Mouse (Mus musculus) embryonic facial prominence, embryonic 14.5 days (tissue): ENCODE data around the gene Cib1. TPM values are rescaled to one million over a fixed set of nuclear protein-coding genes. Genes with fewer than 3 reads are reported as not detected.

Source experiments
- ATAC-seq: fragments of 200-750 bp; cut with Nextera tagmentation; 2 replicates; pipeline ENCODE4 v1.8.0; 2017; ENCODE audit warnings: low read depth, moderate number of reproducible peaks, moderate TSS enrichment
- DNase-seq: peaks from one replicate; pipeline ENCODE4 v3.0.0-alpha.2; 2015; ENCODE audit warnings: low spot score
- H3K27ac ChIP-seq: fragments of 300-500 bp; sonication (generic); replicated peaks from 2 replicates; pipeline ENCODE4 v1.5.1; 2014; ENCODE audit warnings: low read depth, mild to moderate bottlenecking, low read length, moderate library complexity
- H3K27me3 ChIP-seq: fragments of 300-500 bp; sonication (generic); replicated peaks from 2 replicates; pipeline ENCODE4 v1.6.1; 2014; ENCODE audit warnings: low read length; ENCODE audit not compliant: control insufficient read depth, insufficient read depth
- H3K36me3 ChIP-seq: fragments of 300-500 bp; sonication (generic); 2 replicates; pipeline ENCODE4 v1.6.1; 2014; ENCODE audit warnings: low read length, mixed read lengths; ENCODE audit not compliant: control insufficient read depth, insufficient read depth
- H3K4me1 ChIP-seq: fragments of 300-500 bp; sonication (generic); 2 replicates; pipeline ENCODE4 v1.6.1; 2014; ENCODE audit warnings: antibody characterized with exemption, low read length; ENCODE audit not compliant: control insufficient read depth, insufficient read depth
- H3K4me2 ChIP-seq: fragments of 300-500 bp; sonication (generic); 2 replicates; pipeline ENCODE4 v1.6.1; 2014; ENCODE audit warnings: low read depth, mild to moderate bottlenecking, low read length, moderate library complexity, mixed read lengths
- H3K4me3 ChIP-seq: fragments of 300-500 bp; sonication (generic); 2 replicates; pipeline ENCODE4 v1.5.1; 2014; ENCODE audit warnings: low read depth, mild to moderate bottlenecking, low read length
- H3K9ac ChIP-seq: fragments of 300-500 bp; sonication (generic); 2 replicates; pipeline ENCODE4 v1.6.1; 2014; ENCODE audit warnings: low read depth, mild to moderate bottlenecking, low read length, moderate library complexity, mixed read lengths
- H3K9me3 ChIP-seq: fragments of 300-500 bp; sonication (generic); 2 replicates; pipeline ENCODE4 v1.6.1; 2016; ENCODE audit warnings: low read length; ENCODE audit not compliant: control insufficient read depth
- WGBS: fragments of 180-500 bp; shearing (Covaris S2); extraction: QIAGEN DNeasy Blood & Tissue Kit; methylation state at CpG from one replicate; pipeline ENCODE4 v1.1.7; 2014; 5-methylcytosine and 5-hydroxymethylcytosine counted together
- polyA plus RNA-seq: library from polyadenylated mRNA; unstranded; fragments of >200 nt; fragmentation: Nextera tagmentation; extraction: Ambion mirVana; gene quantifications from 2 replicates; pipeline ENCODE4 v1.2.1, GENCODE M21; 2014

Cib1 gene
- polyA plus RNA-seq, 1 experiment from 2014 or later: 89.1 TPM

DNA sequence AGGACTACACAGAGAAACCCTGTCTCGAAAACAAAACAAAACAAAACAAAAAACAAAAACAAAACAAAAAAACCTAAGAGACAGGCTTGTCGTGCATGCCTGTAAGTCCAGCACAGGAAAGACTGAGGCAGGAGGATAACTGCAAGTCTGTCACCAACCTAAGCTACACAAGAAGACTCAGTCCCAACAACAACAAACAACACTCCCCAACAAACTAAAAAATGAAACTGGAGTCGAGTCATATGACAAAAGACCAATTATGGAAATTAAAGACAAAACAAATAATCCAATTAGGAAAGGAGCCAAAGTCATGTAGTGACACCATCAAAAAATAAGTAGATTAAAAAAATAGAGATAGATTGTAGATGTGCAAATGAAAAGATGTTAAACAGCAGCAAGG is 52.4 kb downstream of the Cib1 start:
- 78% methylated on average over 3 of the region's 3 CpGs for WGBS
- H3K9ac ChIP-seq: no peak overlapping the region
- H3K4me3 ChIP-seq: no peak overlapping the region
- H3K36me3 ChIP-seq: no peaks in the 10 kb centered on the region
- no peak overlapping the region for H3K4me2 ChIP-seq
- no peaks in the 10 kb centered on the region for H3K27me3 ChIP-seq
- H3K9me3 ChIP-seq: no peaks in the 10 kb centered on the region
- H3K4me1 ChIP-seq: no peaks in the 10 kb centered on the region
- H3K27ac ChIP-seq: no peak overlapping the region
- ATAC-seq: no peak
- DNase-seq: no peak

DNA sequence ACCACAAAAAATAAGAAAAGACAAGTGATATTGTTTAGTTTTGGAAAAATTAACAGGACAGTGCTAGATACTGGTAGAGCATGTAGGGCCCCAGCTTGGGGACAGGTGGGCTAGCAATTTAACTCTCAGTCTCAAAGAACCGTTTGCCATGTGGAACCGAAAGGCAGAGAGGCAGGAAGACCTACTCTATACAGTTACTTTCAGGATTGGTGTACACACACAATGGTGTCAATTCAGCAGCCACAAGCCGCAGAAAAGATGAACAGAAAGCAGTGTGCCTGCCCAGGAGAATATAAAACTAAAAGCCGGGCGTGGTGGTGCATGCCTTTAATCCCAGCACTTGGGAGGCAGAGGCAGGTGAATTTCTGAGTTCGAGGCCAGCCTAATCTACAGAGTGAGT is 52.8 kb downstream of the Cib1 start:
- Histone ChIP-seq H3K4me3 (no peak overlapping the region), H3K27me3 (no peaks in the 10 kb centered on the region), H3K4me1 (no peaks in the 10 kb centered on the region), H3K4me2 (no peak overlapping the region), H3K9ac (no peak overlapping the region), H3K9me3 (no peaks in the 10 kb centered on the region), H3K27ac (no peak overlapping the region), H3K36me3 (no peaks in the 10 kb centered on the region)
- DNase-seq (no peak), ATAC-seq (no peak)
- 83% methylated on average over 6 of the region's 6 CpGs for WGBS

- WGBS: 90% methylated on average over 6 of the region's 6 CpGs
- H3K27ac ChIP-seq: no peak overlapping the region
- H3K4me3 ChIP-seq: no peak overlapping the region
- H3K27me3 ChIP-seq: no peaks in the 10 kb centered on the region
- no peaks in the 10 kb centered on the region for H3K36me3 ChIP-seq
- H3K9me3 ChIP-seq: no peaks in the 10 kb centered on the region
- H3K4me1 ChIP-seq: no peaks in the 10 kb centered on the region
- no peak overlapping the region for H3K9ac ChIP-seq
- no peak for ATAC-seq
- no peak for DNase-seq
- no peak overlapping the region for H3K4me2 ChIP-seq
Measured at GRCm38 (mm10) chr7:80179327-80179726, 53.3 kb downstream of the Cib1 start.

GRCm38 (mm10) chr7:80178037-80178729 is 54.4 kb downstream of the Cib1 start:
- 80% methylated on average over 10 of the region's 10 CpGs for WGBS
- DNase-seq (no peak), ATAC-seq (no peak)
- no peaks in the 10 kb centered on the region for H3K4me1 ChIP-seq
- no peaks in the 10 kb centered on the region for H3K9me3 ChIP-seq
- no peak overlapping the region for H3K27ac ChIP-seq
- H3K4me3 ChIP-seq: no peak overlapping the region
- no peaks in the 10 kb centered on the region for H3K36me3 ChIP-seq
- H3K9ac ChIP-seq: no peak overlapping the region
- H3K4me2 ChIP-seq: no peak overlapping the region
- no peaks in the 10 kb centered on the region for H3K27me3 ChIP-seq

GRCm38 (mm10) chr7:80177438-80177837 is 55.2 kb downstream of the Cib1 start:
- Histone ChIP-seq H3K4me1 (no peaks in the 10 kb centered on the region), H3K4me2 (no peak overlapping the region), H3K36me3 (no peaks in the 10 kb centered on the region), H3K9me3 (no peaks in the 10 kb centered on the region), H3K27me3 (no peaks in the 10 kb centered on the region), H3K9ac (no peak overlapping the region), H3K4me3 (no peak overlapping the region), H3K27ac (no peak overlapping the region)
- ATAC-seq (no peak), DNase-seq (no peak)
- WGBS: 87% methylated on average over 3 of the region's 3 CpGs

Other genes starting within 250 kb of the Cib1 start
- gene Zfp710, start 208.0 kb downstream of the Cib1 start, polyA plus RNA-seq: 14.2 and 14.3 TPM in 2 replicates
- 565 and 594 TPM in 2 replicates for gene Idh2, start 117.4 kb downstream of the Cib1 start, polyA plus RNA-seq
- 10.5 and 11.9 TPM in 2 replicates for gene Sema4b, start 46.0 kb downstream of the Cib1 start, polyA plus RNA-seq
- gene Gdpgp1, start 52 bp upstream of the Cib1 start, polyA plus RNA-seq: 2.0 and 2.6 TPM in 2 replicates
- gene Ttll13, start 13.6 kb upstream of the Cib1 start, polyA plus RNA-seq: 0.35 and 0.79 TPM in 2 replicates
- gene Ngrn, start 28.4 kb upstream of the Cib1 start, polyA plus RNA-seq: 45.7 and 45.8 TPM in 2 replicates
- 7.0 TPM in 2 replicates for gene Vps33b, start 36.8 kb upstream of the Cib1 start, polyA plus RNA-seq
- 108 and 118 TPM in 2 replicates for gene Prc1, start 61.6 kb upstream of the Cib1 start, polyA plus RNA-seq
- 6.8 and 8.4 TPM in 2 replicates for gene Rccd1, start 91.6 kb upstream of the Cib1 start, polyA plus RNA-seq
- 34.1 and 39.7 TPM in 2 replicates for gene Unc45a, start 108.2 kb upstream of the Cib1 start, polyA plus RNA-seq
- gene Hddc3, start 110.3 kb upstream of the Cib1 start, polyA plus RNA-seq: 19.6 and 22.8 TPM in 2 replicates
- gene Man2a2, start 138.6 kb upstream of the Cib1 start, polyA plus RNA-seq: 15.7 and 19.3 TPM in 2 replicates
- 14.6 and 15.7 TPM in 2 replicates for gene Fes, start 155.1 kb upstream of the Cib1 start, polyA plus RNA-seq
- 17.2 and 18.4 TPM in 2 replicates for gene Furin, start 172.6 kb upstream of the Cib1 start, polyA plus RNA-seq